Mouse (Mus musculus): Measurements from ENCODE around the gene Arhgef17.

Arhgef17 gene

DNA sequence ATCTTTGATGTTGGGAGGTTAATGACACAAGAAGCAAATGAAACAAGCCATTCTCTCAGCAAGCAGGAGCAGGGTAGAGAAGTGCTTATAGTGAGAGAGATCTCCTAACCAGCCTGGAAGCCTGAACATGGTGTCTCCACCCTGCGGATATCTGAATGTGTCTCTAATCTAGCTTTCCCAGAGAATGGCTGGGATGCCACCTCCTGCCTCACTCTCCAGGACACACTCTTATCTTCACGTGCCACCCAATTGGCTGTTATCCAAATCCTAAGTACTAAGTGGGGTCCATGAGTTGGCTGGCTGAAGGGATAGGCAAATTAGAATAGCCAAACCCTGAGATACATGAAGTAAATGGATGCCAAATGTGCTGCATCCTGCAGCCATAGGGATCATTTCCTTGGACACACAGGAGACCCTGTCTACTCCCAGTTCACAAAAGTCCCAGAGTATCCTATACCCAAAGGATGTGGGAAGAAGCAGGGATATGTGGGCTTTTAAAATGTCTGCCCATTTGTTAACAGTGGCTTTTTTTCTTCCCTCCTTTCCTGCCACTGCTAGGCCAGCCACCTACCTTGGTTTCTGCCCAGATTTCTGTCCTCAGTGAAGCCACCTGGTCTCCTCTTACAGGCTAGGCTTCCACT lies 87.4 kb downstream of the Arhgef17 start:
- no peak for DNase-seq

DNA sequence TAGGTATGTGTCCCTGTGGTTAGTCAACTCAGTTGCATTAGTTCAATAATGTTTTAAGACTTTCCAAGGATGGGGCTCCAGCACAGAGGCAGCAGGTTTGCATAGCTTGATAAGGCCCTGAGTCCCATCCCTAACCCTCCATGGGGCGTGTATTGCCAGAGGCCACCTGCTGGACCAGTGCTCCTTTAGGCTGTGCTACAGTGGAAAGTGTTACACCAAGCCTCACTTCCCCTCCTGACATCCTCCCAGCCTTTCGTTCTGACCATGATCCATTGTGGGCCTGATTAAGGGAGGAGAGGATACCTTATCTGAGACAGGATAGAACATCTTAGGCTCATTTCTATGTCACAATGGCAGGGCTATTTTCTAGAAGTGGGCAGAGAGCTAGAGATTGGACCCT lies 88.0 kb downstream of the Arhgef17 start:
- no peak for DNase-seq

DNA sequence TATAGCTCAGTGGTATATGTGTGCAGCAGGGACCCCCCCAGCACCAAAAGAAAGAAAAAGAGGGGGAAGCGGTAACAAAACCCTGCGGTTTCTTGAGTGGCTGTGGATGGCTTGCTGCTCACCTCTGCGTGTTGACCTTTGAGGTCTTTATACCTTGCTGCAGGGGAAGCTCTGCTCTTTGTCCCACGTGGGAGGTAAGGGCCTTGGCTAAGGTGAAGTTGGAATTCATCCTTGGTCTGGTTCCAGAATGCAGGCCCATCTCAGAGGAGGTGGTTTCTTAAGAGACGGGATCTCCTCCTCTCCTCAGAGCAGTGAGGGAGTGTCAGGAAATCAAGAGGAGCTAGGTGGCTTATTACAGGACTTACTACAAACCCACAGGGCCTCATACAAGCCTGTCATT lies 89.7 kb downstream of the Arhgef17 start:
- no peak for DNase-seq

- DNase-seq: no peak
These were observed 90.3 kb downstream of the Arhgef17 start for GRCm38 (mm10) chr7:100841608-100842007.

DNA sequence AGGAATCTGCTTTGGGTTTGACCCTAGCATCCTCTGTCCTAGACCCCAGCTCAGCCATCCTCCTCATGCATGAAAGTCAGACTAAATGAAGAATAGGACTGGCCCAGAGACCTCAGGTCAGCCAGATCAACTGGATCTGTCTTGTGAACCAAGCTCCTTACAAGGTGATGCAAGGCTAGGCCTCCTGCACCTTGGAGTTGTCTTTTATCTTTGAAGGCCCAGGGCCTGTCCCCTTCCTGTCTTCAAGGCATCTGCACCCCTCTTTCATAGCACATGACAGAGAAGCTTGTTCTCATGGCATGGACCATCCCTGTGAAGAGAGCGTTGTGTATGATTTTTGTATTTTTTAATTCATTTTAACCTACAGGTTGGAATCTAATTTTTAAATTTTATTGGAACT lies 91.0 kb downstream of the Arhgef17 start:
- no peak for DNase-seq

DNA sequence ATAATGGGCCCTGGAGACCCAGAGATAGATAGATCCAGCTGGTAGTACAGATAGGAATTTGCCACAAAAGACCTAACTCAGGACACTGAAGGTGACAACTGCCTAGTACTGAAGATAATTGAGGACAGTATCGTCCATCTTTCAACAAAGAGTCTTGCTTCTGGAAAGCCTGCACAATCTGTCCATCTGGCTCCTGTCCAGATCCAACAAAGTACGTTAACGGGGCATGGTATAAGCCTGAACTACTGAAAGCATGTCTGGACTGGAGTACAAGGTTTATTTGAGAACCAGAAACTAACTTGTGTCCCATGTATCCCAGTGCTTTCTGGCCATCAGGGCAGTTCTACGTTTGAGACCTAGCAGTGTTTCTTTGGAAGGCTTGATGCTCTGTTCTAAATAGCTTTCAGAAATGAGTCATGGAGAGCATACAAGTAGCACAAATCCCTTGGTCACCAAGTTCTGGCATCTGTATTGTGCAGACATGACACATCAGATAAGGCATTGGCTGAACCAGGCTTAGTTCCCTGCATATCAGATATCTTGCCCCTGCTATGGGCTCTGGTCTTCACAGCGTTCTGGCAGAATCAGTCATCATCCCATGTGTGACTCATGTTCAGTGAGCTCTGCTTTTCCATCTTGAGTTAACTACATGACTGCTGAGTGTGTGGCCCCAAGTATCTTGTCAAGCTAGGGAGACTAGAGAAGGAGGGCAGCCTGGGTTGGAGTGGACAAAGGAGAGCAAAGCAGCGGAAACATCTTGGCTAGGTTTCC lies 92.1 kb downstream of the Arhgef17 start:
- DNase-seq: no peak

GRCm38 (mm10) chr7:100837701-100838100 lies 94.2 kb downstream of the Arhgef17 start:
- DNase-seq: no peak

GRCm38 (mm10) chr7:100836657-100837056 lies 95.2 kb downstream of the Arhgef17 start:
- no peak for DNase-seq

DNA sequence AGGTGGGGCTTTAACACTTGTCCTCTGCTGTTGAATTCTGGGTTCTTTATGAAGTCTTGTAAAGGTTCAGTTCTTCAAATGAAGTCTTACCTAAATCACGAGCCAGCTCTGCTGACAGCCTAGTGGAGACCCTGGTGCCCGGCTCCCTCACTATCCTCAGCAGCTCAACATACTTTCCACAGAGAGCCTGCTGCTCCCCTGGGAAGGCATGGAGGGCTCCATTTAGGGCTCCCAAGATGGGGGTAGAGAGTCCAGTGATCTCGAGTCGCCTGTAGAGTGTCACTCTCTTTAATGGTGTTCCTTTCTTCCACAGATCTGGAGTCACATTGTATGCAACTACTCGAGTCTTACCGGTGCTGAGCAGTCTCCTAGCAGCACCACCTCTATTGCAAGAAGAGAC lies 96.2 kb downstream of the Arhgef17 start:
- DNase-seq: no peak

GRCm38 (mm10) chr7:100835168-100835567 lies 96.7 kb downstream of the Arhgef17 start:
- no peak for DNase-seq

DNA sequence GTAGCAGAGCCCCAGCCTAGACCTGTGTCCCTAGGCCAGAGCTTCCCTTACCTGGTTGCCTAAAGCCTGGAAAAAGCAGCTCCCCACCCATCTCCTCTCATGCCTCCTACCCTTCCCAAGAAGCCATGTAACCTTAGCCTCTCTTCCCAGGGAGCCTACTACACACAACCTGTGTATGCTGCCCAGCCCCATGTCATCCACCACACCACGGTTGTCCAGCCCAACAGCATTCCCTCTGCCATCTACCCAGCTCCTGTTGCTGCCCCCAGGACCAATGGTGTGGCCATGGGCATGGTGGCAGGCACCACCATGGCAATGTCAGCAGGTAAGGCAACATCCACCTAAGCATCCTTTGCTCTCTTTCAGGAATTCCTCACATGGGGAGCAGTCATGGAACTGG lies 98.0 kb downstream of the Arhgef17 start:
- no peak for DNase-seq

DNA sequence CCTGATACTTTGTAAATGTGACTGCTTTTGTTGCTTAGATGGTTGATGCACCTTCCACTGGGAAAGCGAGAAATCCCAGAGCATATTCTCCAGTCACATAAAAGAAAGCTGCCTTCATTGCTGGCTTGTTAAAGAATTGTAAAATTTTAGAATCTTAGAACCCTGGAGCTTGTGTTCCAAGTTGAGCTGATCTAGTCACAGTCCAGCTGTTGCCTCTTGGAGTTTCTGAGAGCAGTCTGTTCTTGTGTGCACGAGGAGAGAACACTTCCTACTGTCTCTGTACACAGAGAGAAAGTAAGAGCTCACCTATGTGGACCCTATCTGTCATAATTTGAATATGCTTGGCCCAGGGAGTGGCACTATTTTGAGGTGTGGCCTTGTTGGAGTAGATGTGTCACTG lies 103.4 kb downstream of the Arhgef17 start:
- DNase-seq: no peak

GRCm38 (mm10) chr7:100824661-100825060 lies 107.2 kb downstream of the Arhgef17 start:
- no peak for DNase-seq
